Mouse (Mus musculus) brain, embryonic 18.5 days (tissue): ENCODE data around the gene Tial1.

Source experiments
- DNase-seq: peaks from one replicate; pipeline ENCODE4 v3.0.0-alpha.2; 2012; ENCODE audit warnings: low read depth, low spot score

The Tial1 gene

GRCm38 (mm10) chr7:128461285-128462215, at the start of gene Tial1:
Tial1 (minus strand) TSS chr7:128461717.
- DNase-seq = peak; percentile 98

GRCm38 (mm10) chr7:128504091-128504490, 42.6 kb upstream of the Tial1 start:
- DNase-seq = no peak

GRCm38 (mm10) chr7:128499801-128500200, 38.3 kb upstream of the Tial1 start:
- DNase-seq = no peak

GRCm38 (mm10) chr7:128494546-128494945, 33.0 kb upstream of the Tial1 start:
- no peak for DNase-seq

GRCm38 (mm10) chr7:128488986-128489385, 27.5 kb upstream of the Tial1 start:
- no peak for DNase-seq

- peak; percentile 30 for DNase-seq
These were observed 12.8 kb upstream of the Tial1 start for GRCm38 (mm10) chr7:128474322-128474721.

GRCm38 (mm10) chr7:128462406-128462805, 889 bp upstream of the Tial1 start:
- no peak for DNase-seq

- no peak for DNase-seq
These were observed 670 bp downstream of the Tial1 start for GRCm38 (mm10) chr7:128460865-128461228.

- no peak for DNase-seq
These were observed 1.2 kb downstream of the Tial1 start for GRCm38 (mm10) chr7:128460131-128460864.

- DNase-seq = no peak
These were observed 1.8 kb downstream of the Tial1 start for GRCm38 (mm10) chr7:128459791-128460130.

- DNase-seq = no peak
These were observed 3.5 kb downstream of the Tial1 start for GRCm38 (mm10) chr7:128458011-128458410.

- DNase-seq = no peak
These were observed 8.8 kb downstream of the Tial1 start for GRCm38 (mm10) chr7:128452731-128453130.

- no peak for DNase-seq
These were observed 20.9 kb downstream of the Tial1 start for GRCm38 (mm10) chr7:128440584-128440983.

GRCm38 (mm10) chr7:128439251-128439650, 22.3 kb downstream of the Tial1 start:
- DNase-seq = no peak

- DNase-seq = no peak
These were observed 23.4 kb downstream of the Tial1 start for GRCm38 (mm10) chr7:128438131-128438530.

- no peak for DNase-seq
These were observed 28.3 kb downstream of the Tial1 start for GRCm38 (mm10) chr7:128433213-128433612.

GRCm38 (mm10) chr7:128432574-128432973, 28.9 kb downstream of the Tial1 start:
- no peak for DNase-seq

GRCm38 (mm10) chr7:128422491-128422890, 39.0 kb downstream of the Tial1 start:
- DNase-seq = no peak

GRCm38 (mm10) chr7:128421701-128422100, 39.8 kb downstream of the Tial1 start:
- no peak for DNase-seq

- no peak for DNase-seq
These were observed 41.8 kb downstream of the Tial1 start for GRCm38 (mm10) chr7:128419690-128420089.

- no peak for DNase-seq
These were observed 43.4 kb downstream of the Tial1 start, which contains the start of gene Rgs10 for GRCm38 (mm10) chr7:128417930-128418779. Rgs10 (minus strand) TSS chr7:128418758.
